Mouse (Mus musculus): ENCODE data around the gene Fam160a2. TPM values are rescaled to one million over a fixed set of nuclear protein-coding genes. Genes with fewer than 3 reads are reported as not detected.

The Fam160a2 gene
- polyA plus RNA-seq (2016; fragmentation: Nextera tagmentation; extraction: Ambion mirVana), result 45.5 and 47.8 TPM in 2 replicates

DNA sequence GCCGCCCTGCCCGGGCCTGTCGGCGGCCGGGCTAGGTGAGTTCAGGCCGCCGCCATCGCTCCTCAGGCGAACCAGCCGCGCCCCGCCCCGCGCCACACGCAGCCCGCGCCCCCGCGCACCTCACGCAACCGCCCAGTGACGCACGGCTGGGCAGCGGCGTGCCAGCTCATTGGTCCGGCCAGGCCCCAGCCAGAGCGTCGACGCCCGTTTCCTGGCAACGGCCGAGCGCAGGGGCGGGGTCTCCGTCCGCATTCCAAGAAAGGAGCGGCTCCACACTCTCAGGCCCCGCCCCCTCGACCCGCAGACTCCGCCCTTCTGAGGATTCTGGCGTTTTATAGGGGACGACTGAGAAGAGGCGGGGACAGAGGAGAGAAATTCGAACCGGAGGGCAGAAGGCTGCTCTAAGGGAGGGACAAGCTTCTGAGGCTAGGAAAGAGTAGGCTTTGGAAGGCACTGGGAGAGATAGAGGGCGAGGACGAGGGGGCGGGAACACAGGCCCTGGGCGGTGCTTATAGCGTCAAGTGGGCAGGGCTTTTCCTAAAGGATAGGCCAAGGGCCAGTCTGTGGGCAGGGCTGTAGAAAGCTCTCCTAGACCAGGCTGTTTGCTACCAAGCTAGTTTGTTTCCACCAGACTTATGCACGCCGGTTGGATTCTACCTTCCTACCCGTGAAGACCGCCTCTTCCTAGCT lies at the start of gene Fam160a2:
Gene Fam160a2, minus strand, starts transcription at position 120 of the 690 bp plus-strand sequence.
- H3K27me3 ChIP-seq, result no peaks in the 10 kb centered on the region
- H3K9me3 ChIP-seq, result no peaks in the 10 kb centered on the region
- H3K4me2 ChIP-seq, result peak within 1 kb of the TSS; percentile 75
- peaks cover 9% of the 10 kb centered on the region for H3K4me1 ChIP-seq (replicated peaks)
- peak within 1 kb of the TSS; percentile 80 for H3K4me3 ChIP-seq (replicated peaks)
- no peaks in the 10 kb centered on the region for H3K36me3 ChIP-seq
- peak within 1 kb of the TSS; percentile 82 for H3K27ac ChIP-seq
- peak; percentile 100 for ATAC-seq (ENCODE audit: insufficient number of reproducible peaks, insufficient read depth, low FRiP score, low TSS enrichment, low read depth)
- under 1% methylated on average over 55 of the region's 55 CpGs for WGBS
- peak within 1 kb of the TSS; percentile 84 for H3K9ac ChIP-seq (replicated peaks)

DNA sequence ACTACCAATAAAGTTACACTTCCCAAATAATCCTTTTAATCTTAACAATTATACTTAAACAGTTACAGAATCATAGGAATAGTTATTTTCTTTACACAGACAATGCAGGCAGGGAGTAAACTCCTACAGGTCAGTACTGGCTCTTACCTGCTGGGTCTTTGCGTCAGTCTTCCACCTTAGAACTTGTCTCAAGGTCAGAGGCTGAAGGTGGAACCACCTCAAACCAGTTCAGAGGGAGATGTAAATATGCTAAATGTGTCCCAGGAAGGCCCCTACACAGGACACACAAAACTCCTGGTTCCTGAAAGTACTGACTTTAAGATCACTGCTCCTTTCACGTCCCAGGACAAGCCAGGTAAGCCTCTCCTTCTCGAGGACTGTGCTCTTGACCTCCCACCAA lies 45.2 kb upstream of the Fam160a2 start:
- 75% methylated on average over 3 of the region's 3 CpGs for WGBS
- no peaks in the 10 kb centered on the region for H3K4me1 ChIP-seq (replicated peaks)
- no peaks in the 10 kb centered on the region for H3K9me3 ChIP-seq
- H3K4me2 ChIP-seq, result no peak overlapping the region
- ATAC-seq (ENCODE audit: insufficient number of reproducible peaks, insufficient read depth, low FRiP score, low TSS enrichment, low read depth), result no peak
- H3K27me3 ChIP-seq, result no peaks in the 10 kb centered on the region
- H3K36me3 ChIP-seq, result no peaks in the 10 kb centered on the region
- H3K9ac ChIP-seq (replicated peaks), result no peak overlapping the region
- no peak overlapping the region for H3K27ac ChIP-seq
- no peak overlapping the region for H3K4me3 ChIP-seq (replicated peaks)

GRCm38 (mm10) chr7:105441426-105441825 lies 41.6 kb upstream of the Fam160a2 start:
- no peak overlapping the region for H3K9ac ChIP-seq (replicated peaks)
- H3K27me3 ChIP-seq, result no peaks in the 10 kb centered on the region
- H3K9me3 ChIP-seq, result no peaks in the 10 kb centered on the region
- ATAC-seq (ENCODE audit: insufficient number of reproducible peaks, insufficient read depth, low FRiP score, low TSS enrichment, low read depth), result no peak
- no peaks in the 10 kb centered on the region for H3K4me1 ChIP-seq (replicated peaks)
- no peak overlapping the region for H3K27ac ChIP-seq
- no peaks in the 10 kb centered on the region for H3K36me3 ChIP-seq
- H3K4me3 ChIP-seq (replicated peaks), result no peak overlapping the region
- no peak overlapping the region for H3K4me2 ChIP-seq
- 65% methylated on average over 4 of the region's 4 CpGs for WGBS

DNA sequence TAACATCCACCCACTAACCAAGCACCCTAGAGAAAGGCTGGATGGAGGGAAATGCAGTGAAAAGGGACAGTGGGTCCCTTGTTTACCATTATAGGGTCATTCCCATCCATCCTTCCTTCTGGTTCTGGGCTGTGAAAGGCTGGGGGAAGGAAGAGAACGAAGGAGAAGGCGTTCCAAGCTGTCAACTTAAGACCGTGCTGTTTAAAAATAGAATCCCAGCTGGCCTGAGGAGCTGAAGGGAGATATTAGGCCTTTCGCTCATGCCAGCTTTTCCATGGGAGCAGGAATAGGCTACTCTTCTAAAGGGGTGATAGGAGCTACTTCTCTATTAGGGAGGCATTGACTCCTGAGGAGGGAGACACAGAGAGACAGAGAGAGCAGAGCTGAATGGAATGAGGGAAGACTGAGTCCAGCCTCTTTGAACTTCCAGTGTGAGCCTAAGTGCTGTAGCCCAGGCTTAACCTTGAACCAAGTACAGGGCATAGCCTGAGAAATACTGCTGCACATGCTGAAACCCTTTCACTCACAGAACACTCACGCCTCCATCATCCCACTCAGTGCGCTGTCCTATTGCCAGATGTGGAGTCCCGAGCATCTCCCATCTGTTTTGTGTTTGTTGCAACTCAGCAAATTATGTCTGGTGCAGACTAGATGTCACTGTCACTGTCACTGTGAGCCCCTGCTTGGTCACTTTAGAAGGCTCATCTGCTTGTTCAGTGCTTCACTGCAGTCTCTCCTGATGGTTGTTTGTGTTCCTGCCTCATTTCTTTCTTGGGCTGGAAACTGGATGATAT lies 38.3 kb upstream of the Fam160a2 start:
- Histone ChIP-seq H3K4me3 (replicated peaks) (no peak overlapping the region), H3K27me3 (no peaks in the 10 kb centered on the region), H3K27ac (no peak overlapping the region), H3K4me2 (no peak overlapping the region), H3K36me3 (no peaks in the 10 kb centered on the region), H3K9ac (replicated peaks) (no peak overlapping the region), H3K9me3 (no peaks in the 10 kb centered on the region), H3K4me1 (replicated peaks) (no peaks in the 10 kb centered on the region)
- 64% methylated on average over 7 of the region's 7 CpGs for WGBS
- no peak for ATAC-seq (ENCODE audit: insufficient number of reproducible peaks, insufficient read depth, low FRiP score, low TSS enrichment, low read depth)

- no peak overlapping the region for H3K4me3 ChIP-seq (replicated peaks)
- no peak overlapping the region for H3K4me2 ChIP-seq
- H3K9me3 ChIP-seq, result no peaks in the 10 kb centered on the region
- H3K4me1 ChIP-seq (replicated peaks), result no peaks in the 10 kb centered on the region
- no peak overlapping the region for H3K9ac ChIP-seq (replicated peaks)
- no peaks in the 10 kb centered on the region for H3K36me3 ChIP-seq
- ATAC-seq (ENCODE audit: insufficient number of reproducible peaks, insufficient read depth, low FRiP score, low TSS enrichment, low read depth), result no peak
- 83% methylated on average over 22 of the region's 22 CpGs for WGBS
- no peak overlapping the region for H3K27ac ChIP-seq
- H3K27me3 ChIP-seq, result peaks cover 2% of the 10 kb centered on the region; the same call in 1 of the 2 replicates
Measured at GRCm38 (mm10) chr7:105434798-105435197, 34.9 kb upstream of the Fam160a2 start.

DNA sequence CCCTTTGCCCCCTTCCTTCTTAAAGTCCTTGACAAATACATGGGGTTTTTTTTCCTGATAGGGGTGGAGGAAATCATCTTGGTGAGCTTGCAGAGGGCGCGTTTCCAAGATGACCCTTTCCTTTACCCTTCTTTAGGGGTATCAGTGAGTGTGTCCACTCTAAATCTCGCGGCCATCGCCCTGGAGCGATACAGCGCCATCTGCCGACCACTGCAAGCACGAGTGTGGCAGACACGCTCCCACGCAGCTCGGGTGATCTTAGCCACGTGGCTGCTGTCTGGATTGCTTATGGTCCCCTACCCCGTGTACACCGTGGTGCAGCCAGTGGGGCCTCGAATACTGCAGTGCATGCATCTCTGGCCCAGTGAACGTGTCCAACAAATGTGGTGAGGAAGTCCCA lies 34.0 kb upstream of the Fam160a2 start:
- no peak overlapping the region for H3K9ac ChIP-seq (replicated peaks)
- H3K4me2 ChIP-seq, result no peak overlapping the region
- H3K4me1 ChIP-seq (replicated peaks), result no peaks in the 10 kb centered on the region
- H3K27ac ChIP-seq, result no peak overlapping the region
- WGBS, result 83% methylated on average over 17 of the region's 17 CpGs
- H3K4me3 ChIP-seq (replicated peaks), result no peak overlapping the region
- peaks cover 2% of the 10 kb centered on the region; the same call in 1 of the 2 replicates for H3K27me3 ChIP-seq
- H3K9me3 ChIP-seq, result no peaks in the 10 kb centered on the region
- no peaks in the 10 kb centered on the region for H3K36me3 ChIP-seq
- no peak for ATAC-seq (ENCODE audit: insufficient number of reproducible peaks, insufficient read depth, low FRiP score, low TSS enrichment, low read depth)

DNA sequence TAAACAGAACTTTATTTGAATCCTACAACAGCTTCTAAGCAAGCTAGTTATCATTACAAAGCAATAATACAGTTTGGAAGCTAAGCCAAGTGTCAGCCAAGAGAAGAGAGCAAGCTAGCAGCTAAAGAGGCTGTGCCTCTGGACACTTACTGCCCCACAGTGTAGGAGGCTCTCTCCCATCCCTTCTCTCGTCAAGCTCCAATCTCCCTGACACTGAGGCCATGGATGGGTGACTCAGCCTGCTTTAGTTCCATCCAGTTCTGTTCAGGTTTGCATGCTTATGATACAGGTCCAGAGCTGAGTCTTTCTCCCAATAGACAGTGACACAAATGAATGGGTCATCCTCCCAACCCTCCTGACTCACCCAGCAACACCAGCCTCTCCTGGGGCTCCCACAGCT lies 32.2 kb upstream of the Fam160a2 start:
- H3K9ac ChIP-seq (replicated peaks), result no peak overlapping the region
- no peak overlapping the region for H3K4me3 ChIP-seq (replicated peaks)
- 39% methylated on average over 1 of the region's 1 CpGs for WGBS
- H3K27ac ChIP-seq, result no peak overlapping the region
- H3K9me3 ChIP-seq, result no peaks in the 10 kb centered on the region
- no peak for ATAC-seq (ENCODE audit: insufficient number of reproducible peaks, insufficient read depth, low FRiP score, low TSS enrichment, low read depth)
- H3K4me2 ChIP-seq, result no peak overlapping the region
- no peaks in the 10 kb centered on the region for H3K36me3 ChIP-seq
- H3K27me3 ChIP-seq, result peaks cover 17% of the 10 kb centered on the region
- no peaks in the 10 kb centered on the region for H3K4me1 ChIP-seq (replicated peaks)

GRCm38 (mm10) chr7:105426051-105426450 lies 26.2 kb upstream of the Fam160a2 start:
- Histone ChIP-seq H3K36me3 (no peaks in the 10 kb centered on the region), H3K9me3 (no peaks in the 10 kb centered on the region), H3K4me1 (replicated peaks) (peaks cover 11% of the 10 kb centered on the region), H3K27ac (no peak overlapping the region), H3K9ac (replicated peaks) (no peak overlapping the region; the same call in 1 of the 2 replicates), H3K4me2 (peak overlapping the region; percentile 77), H3K4me3 (replicated peaks) (peak overlapping the region; percentile 40), H3K27me3 (peaks cover 55% of the 10 kb centered on the region)
- WGBS, result 4% methylated on average over 11 of the region's 11 CpGs
- peak; percentile 50; the same call in 1 of the 2 replicates for ATAC-seq (ENCODE audit: insufficient number of reproducible peaks, insufficient read depth, low FRiP score, low TSS enrichment, low read depth)

DNA sequence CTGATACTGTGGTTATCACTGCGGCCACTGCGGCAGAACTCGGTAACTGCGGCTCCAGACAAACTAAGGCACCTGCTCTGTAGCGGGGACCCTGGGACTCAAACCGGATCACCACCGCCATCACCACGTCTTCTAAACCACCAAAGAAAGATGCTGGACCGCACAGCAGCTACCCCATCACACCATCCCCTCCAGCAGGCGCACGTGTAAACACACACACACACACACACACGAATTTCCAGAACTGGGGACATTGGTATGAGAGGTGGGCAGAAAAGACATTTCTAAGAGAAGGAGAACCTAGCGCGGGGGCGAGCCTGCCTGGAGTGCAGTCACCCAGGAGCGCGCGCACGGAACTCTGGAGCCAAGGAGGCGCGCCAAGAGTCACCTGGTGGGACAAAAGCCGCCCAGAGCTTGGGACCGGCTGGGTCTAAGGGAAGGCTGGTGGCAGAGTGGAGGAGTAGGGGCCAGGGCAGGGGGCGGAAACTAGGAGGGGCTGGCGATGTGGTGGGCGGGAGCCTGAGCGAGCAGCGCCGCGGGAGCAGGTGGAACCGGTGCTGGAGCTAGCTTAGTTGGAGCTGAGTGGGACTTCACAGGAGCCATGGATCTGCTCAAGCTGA lies 25.7 kb upstream of the Fam160a2 start, which contains the start of gene Cckbr:
Gene Cckbr, plus strand, starts transcription at position 308 of the 620 bp plus-strand sequence.
- H3K36me3 ChIP-seq, result no peaks in the 10 kb centered on the region
- no peak within 1 kb of the TSS; the same call in 1 of the 2 replicates for H3K9ac ChIP-seq (replicated peaks)
- H3K4me3 ChIP-seq (replicated peaks), result peak within 1 kb of the TSS; percentile 40
- no peaks in the 10 kb centered on the region for H3K9me3 ChIP-seq
- H3K4me2 ChIP-seq, result peak within 1 kb of the TSS; percentile 77
- peaks cover 11% of the 10 kb centered on the region for H3K4me1 ChIP-seq (replicated peaks)
- H3K27me3 ChIP-seq, result peaks cover 55% of the 10 kb centered on the region
- 2% methylated on average over 31 of the region's 31 CpGs for WGBS
- ATAC-seq (ENCODE audit: insufficient number of reproducible peaks, insufficient read depth, low FRiP score, low TSS enrichment, low read depth), result peak; percentile 83
- H3K27ac ChIP-seq, result no peak within 1 kb of the TSS

GRCm38 (mm10) chr7:105424368-105424767 lies 24.5 kb upstream of the Fam160a2 start:
- no peak overlapping the region for H3K4me2 ChIP-seq
- no peak overlapping the region for H3K9ac ChIP-seq (replicated peaks)
- H3K4me1 ChIP-seq (replicated peaks), result peaks cover 11% of the 10 kb centered on the region

DNA sequence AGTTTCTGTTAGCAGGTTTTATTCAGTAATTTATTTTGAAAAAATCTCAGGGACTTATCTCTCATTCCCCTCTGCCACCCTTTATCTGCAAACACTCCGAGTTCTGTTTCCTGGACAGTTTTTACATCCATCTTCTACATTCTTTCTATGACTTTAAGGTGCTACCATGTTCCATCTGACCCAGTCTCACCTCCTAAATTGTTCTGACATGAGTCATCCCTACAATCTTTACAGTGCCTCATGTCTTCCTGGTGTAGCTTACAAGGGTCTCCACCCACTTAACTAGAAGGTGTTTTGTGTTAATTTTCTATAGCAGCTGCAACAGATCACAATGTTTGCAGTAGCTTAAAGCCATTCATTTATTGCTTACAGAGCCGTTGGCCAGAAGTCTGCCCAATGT lies 21.0 kb upstream of the Fam160a2 start:
- Histone ChIP-seq H3K9me3 (no peaks in the 10 kb centered on the region), H3K4me1 (replicated peaks) (peaks cover 7% of the 10 kb centered on the region), H3K36me3 (no peaks in the 10 kb centered on the region), H3K9ac (replicated peaks) (no peak overlapping the region), H3K4me3 (replicated peaks) (no peak overlapping the region), H3K27ac (no peak overlapping the region), H3K27me3 (peaks cover 27% of the 10 kb centered on the region), H3K4me2 (no peak overlapping the region)
- ATAC-seq (ENCODE audit: insufficient number of reproducible peaks, insufficient read depth, low FRiP score, low TSS enrichment, low read depth), result no peak
- 48% methylated on average over 2 of the region's 2 CpGs for WGBS

More at GRCm38 (mm10) chr7:105424368-105424767, 24.5 kb upstream of the Fam160a2 start:
- Histone ChIP-seq H3K9me3 (no peaks in the 10 kb centered on the region), H3K36me3 (no peaks in the 10 kb centered on the region), H3K4me3 (replicated peaks) (no peak overlapping the region), H3K27me3 (peaks cover 53% of the 10 kb centered on the region), H3K27ac (no peak overlapping the region)
- ATAC-seq (ENCODE audit: insufficient number of reproducible peaks, insufficient read depth, low FRiP score, low TSS enrichment, low read depth), result no peak
- 17% methylated on average over 5 of the region's 5 CpGs for WGBS

All from limb, embryonic 12.5 days (tissue).